Mouse (Mus musculus): Measurements from ENCODE around the gene Pclo. TPM values are rescaled to one million over a fixed set of nuclear protein-coding genes. Genes with fewer than 3 reads are reported as not detected.
"Not testable (repeated sequence)": the region's sequence is repeated elsewhere in the genome, so short reads cannot be mapped to it uniquely, and the experiment has no call there.

The Pclo gene
- total RNA-seq, 2 experiments from 2014 or later, result 0.20 to 0.25 TPM

GRCm38 (mm10) chr5:14892242-14892641 is 377.5 kb downstream of the Pclo start:
- TF ChIP-seq CTCF (IDR thresholded peaks at IDR 0.05), result no peak
- intact Hi-C loops (cut with DNase I), result no loop called here
- Histone ChIP-seq H3K4me3 (no peak overlapping the region), H3K27ac (no peak overlapping the region)
- DNase-seq, result no peak

- intact Hi-C loops (cut with DNase I); H3K4me3 ChIP-seq; H3K27ac ChIP-seq; DNase-seq: not testable (repeated sequence)
- TF ChIP-seq CTCF (IDR thresholded peaks at IDR 0.05), result 0 out of 2 replicates have a peak, but pooled peaks have one; percentile 7
Measured at GRCm38 (mm10) chr5:14903539-14903938, 388.8 kb downstream of the Pclo start.
